Mouse (Mus musculus): ENCODE data around the gene Rab3gap1. TPM values are rescaled to one million over a fixed set of nuclear protein-coding genes. Genes with fewer than 3 reads are reported as not detected.
"Not testable (repeated sequence)": the region's sequence is repeated elsewhere in the genome, so short reads cannot be mapped to it uniquely, and the experiment has no call there.

Gene Rab3gap1
- total RNA-seq, 2 experiments from 2014 or later = 29.5 to 31.3 TPM

- DNase-seq (ENCODE audit: low spot score in 2 of 2) = no peak
Measured at GRCm38 (mm10) chr1:127915316-127915715, 46.7 kb downstream of the Rab3gap1 start.

- no peak for DNase-seq (ENCODE audit: low spot score in 2 of 2)
Measured at GRCm38 (mm10) chr1:127915802-127916201, 47.2 kb downstream of the Rab3gap1 start.

DNA sequence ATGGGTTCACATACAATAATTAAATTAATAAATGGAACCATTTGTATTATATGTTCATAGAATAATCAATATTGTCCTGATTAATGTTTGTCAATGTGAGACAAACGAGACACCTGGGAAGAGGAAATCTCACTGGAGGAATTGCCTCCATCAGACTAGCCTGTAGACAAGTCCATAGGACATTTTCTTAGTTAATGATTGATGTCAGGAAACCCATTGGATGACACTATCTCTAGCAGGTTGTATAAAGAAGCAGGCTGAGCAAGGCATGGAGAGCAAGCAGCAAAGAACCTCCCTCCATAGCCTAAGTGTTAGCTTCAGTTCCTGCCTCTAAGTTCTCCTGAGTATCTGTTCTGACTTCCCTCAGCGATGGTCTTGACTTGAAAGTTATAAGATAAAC, 64.8 kb downstream of the Rab3gap1 start:
- no peak for DNase-seq (ENCODE audit: low spot score in 2 of 2)

GRCm38 (mm10) chr1:127934322-127934721, 65.7 kb downstream of the Rab3gap1 start:
- no peak for DNase-seq (ENCODE audit: low spot score in 2 of 2)

DNA sequence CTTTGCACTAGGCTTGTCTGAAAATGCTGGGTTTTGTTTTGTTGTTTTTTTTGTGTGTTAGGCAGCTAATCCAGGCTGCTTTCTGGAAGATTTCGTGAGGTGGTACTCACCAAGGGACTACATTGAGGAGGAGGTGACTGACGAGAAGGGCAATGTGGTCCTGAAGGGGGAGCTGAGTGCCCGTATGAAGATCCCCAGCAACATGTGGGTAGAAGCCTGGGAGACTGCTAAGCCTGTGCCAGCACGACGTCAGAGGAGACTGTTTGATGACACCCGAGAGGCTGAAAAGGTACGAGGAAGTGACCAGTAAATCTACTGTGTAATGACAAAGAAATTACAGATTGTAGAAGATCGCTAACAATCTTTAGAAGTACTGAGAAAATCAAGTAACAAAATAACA, 68.7 kb downstream of the Rab3gap1 start:
- no peak for DNase-seq (ENCODE audit: low spot score in 2 of 2)

DNA sequence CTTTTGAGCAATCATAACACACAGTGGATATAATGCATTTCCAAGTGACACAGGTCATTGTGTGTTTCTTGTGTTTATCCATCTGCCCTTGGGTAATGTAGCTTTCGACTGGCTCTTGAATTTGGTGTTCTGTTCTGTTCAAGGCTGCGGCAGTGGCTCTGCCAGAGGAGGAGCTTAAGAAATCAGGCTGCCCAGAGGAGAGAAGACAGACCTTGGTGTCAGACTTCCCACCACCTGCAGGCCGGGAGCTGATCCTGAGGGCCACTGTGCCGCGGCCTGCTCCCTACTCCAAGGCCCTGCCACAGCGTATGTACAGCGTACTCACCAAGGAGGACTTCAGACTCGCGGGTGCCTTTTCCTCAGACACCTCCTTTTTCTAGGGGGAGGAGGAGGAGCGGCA, 73.7 kb downstream of the Rab3gap1 start:
- no peak for DNase-seq (ENCODE audit: low spot score in 2 of 2)

DNA sequence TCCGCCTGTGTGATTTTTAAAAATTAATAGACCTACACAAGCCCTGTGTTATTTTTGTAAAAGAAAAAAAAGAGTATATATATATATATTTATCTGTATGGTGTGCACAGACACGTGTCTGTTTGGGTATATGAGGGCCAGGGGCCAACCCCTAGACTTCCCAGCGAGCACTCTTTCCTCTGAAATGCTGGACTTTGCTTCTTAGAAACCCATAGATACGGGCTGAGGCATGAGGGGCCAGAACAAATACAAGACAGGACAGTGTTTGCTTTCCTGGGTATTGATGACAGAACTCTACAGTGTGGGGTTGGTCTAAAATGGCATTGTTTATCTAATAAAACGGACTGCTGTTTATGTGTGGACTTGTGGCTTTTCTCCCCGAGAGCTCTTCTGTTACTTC, 74.9 kb downstream of the Rab3gap1 start:
- no peak for DNase-seq (ENCODE audit: low spot score in 2 of 2)

DNA sequence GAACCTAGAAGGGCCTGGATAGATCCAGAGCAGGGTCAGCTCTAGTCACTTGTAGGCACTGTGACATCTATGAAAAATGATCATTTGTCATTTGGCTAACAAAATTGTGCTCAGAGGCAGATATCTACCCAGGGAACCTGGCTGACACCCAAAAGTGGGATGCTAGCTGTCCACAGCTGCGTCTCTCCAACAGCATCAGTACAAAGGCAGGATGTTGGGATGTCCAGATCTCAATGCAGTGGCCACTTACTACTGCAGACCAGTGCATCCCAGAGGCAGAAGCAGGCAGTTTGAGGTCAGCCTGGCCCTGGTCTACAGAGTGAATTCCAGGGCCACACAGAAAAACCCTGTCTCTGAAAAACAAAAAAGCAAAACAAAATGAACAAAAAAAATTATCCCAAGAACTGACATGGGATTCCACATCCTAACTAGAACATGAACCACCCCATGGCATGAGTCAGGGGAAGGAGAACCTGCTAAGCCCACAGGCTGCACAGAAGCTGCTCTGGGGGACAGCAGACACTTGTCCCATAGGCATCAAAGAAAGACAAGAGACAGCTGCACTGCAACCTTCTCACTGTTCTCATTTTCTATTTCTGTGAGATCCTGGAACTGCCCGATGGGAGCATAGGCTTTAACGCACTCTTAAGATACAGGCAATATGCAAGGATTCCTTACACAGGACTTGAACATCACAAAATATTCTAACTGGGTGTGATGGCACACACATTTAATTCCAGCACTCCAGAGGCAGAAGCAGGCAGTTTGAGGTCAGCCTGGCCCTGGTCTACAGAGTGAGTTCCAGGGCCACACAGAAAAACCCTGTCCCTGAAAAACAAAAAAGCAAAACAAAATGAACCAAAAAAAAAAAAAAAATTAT, 77.4 kb downstream of the Rab3gap1 start:
- peak in 1 of 2 experiments; percentile 27 for DNase-seq (ENCODE audit: low spot score in 2 of 2)

DNA sequence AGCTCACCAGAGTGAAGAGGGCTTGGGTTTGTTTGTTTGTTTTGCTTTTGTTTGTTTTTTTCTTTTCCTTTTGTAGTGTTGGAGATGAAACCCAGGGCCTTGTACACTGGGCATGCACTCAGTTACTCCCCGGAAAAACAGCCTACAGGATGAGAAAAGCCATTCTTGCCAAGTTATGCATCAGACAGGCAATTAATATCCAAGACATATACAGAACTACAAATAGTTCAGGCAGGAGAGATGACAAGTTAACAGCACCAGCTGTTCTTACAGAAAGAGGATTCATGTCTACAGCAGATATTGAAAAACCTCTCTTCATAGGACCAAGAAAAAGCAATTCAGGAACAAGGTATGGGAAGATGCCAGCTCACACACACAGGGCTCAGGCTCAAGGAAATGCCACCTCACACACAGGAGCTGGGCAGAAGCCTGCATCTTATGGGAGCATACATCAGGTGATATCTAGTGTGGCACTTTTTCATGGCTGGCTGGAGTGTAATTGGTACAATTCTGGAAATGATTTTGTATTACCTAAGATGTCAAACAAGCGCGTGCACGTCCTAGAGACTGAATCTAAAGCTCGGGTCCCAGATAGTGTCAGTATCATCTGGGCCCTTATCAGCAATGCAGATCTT, 78.2 kb downstream of the Rab3gap1 start:
- DNase-seq (ENCODE audit: low spot score in 2 of 2) = no peak

GRCm38 (mm10) chr1:127948748-127949147, 80.2 kb downstream of the Rab3gap1 start:
- no peak for DNase-seq (ENCODE audit: low spot score in 2 of 2)

DNA sequence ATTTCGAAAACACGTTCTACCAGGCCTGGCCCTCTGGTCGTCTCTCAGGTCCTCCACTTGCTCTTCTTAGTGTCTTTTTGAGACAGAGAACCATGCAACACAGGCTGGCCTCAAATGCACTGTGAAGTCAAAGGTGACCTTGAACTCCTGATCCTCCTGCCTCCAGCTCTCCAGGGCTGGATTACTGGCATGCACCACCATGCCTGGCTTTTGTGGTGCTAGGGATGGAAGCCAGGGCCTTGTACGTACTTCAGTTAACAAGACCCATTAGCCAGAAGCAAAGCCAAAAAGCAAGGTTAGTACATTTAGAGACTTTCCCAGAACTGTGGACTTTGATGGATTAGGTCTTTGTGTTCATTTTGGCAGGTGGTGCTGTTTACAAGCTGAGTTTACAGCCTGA, 83.7 kb downstream of the Rab3gap1 start:
- DNase-seq (ENCODE audit: low spot score in 2 of 2) = no peak

DNA sequence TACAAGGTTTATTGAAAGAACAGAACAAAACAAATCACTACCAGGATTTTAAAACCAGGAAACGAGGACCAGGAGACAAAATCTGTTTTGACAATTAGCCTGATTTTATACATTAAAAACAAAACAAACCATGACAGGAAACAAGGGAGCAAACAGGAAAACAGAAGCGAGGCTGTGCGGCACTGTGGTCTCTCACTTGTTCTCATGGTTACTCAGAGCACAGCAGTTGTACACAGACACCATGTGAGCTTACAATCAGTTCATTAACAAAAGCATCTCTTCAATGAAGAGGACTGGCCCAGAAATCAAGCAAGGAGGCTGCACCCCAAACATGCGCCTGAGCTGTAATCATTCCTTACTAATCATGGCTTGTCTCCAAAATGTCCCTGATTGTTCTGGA, 85.6 kb downstream of the Rab3gap1 start:
- not testable (repeated sequence) for DNase-seq (ENCODE audit: low spot score in 2 of 2)

GRCm38 (mm10) chr1:127954800-127955199, 86.2 kb downstream of the Rab3gap1 start:
- no peak for DNase-seq (ENCODE audit: low spot score in 2 of 2)

- DNase-seq (ENCODE audit: low spot score in 2 of 2) = no peak
Measured at GRCm38 (mm10) chr1:127956524-127956923, 88.0 kb downstream of the Rab3gap1 start.

GRCm38 (mm10) chr1:127958801-127959200, 90.2 kb downstream of the Rab3gap1 start:
- DNase-seq (ENCODE audit: low spot score in 2 of 2) = no peak

GRCm38 (mm10) chr1:127959312-127959718, 90.7 kb downstream of the Rab3gap1 start:
- DNase-seq (ENCODE audit: low spot score in 2 of 2) = no peak

- DNase-seq (ENCODE audit: low spot score in 2 of 2) = no peak
Measured at GRCm38 (mm10) chr1:127961140-127961539, 92.6 kb downstream of the Rab3gap1 start.

- no peak for DNase-seq (ENCODE audit: low spot score in 2 of 2)
Measured at GRCm38 (mm10) chr1:127963326-127963725, 94.8 kb downstream of the Rab3gap1 start.

GRCm38 (mm10) chr1:127970870-127971269, 102.3 kb downstream of the Rab3gap1 start:
- no peak for DNase-seq (ENCODE audit: low spot score in 2 of 2)

DNA sequence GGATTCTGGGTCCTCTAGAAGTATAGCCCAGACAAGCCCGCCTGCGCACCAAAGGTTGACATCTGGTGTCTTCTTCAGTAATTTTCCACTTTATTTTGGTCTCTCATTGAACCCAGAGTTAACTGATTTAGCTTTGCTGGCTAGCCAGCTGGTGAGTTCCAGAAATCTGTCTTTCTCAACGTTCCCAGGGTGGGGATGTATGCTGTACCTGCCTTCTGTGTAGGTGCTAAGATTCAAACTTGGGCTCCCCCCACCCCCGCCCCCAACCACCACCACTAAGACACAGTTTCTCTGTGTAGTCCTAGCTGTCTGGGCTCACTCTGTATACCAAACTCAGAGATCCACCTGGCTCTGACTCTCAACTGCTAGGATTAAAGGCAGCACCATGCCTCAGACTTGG, 105.5 kb downstream of the Rab3gap1 start:
- DNase-seq (ENCODE audit: low spot score in 2 of 2) = no peak

- DNase-seq (ENCODE audit: low spot score in 2 of 2) = no peak
Measured at GRCm38 (mm10) chr1:127975676-127976075, 107.1 kb downstream of the Rab3gap1 start.

DNA sequence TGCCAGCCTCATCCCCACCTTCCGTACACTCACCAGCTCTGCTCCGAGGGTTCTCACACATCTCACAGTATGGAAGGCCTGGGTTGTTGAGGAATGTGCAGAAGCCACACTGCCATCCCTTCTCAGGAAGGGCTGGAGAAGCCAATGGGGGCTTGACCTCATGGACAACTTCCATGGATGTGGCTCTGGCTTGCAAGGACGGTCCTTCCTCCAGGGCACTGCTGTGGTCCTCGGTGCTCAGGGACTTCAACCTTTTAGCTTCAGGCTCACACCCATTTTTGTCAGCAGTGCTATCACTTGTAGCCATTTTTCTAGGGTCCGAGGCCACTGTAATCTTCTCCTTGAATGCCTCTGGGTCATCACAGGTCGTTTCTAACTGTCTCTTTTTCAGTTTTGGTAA, 107.5 kb downstream of the Rab3gap1 start:
- no peak for DNase-seq (ENCODE audit: low spot score in 2 of 2)

GRCm38 (mm10) chr1:127978125-127978524, 109.6 kb downstream of the Rab3gap1 start:
- no peak for DNase-seq (ENCODE audit: low spot score in 2 of 2)

Measured in gastrocnemius, postnatal 4 days (tissue).